Mouse (Mus musculus): ENCODE data around the gene Lrrc75b. TPM values are rescaled to one million over a fixed set of nuclear protein-coding genes. Genes with fewer than 3 reads are reported as not detected.
"Not testable (repeated sequence)": the region's sequence is repeated elsewhere in the genome, so short reads cannot be mapped to it uniquely, and the experiment has no call there.

The Lrrc75b gene
- total RNA-seq, 4 experiments from 2014 or later: 0.19 to 0.37 (median 0.26) TPM

- DNase-seq: no peak
These were observed 28.5 kb downstream of the Lrrc75b start for GRCm38 (mm10) chr10:75531532-75532090.

GRCm38 (mm10) chr10:75530322-75530721 lies 29.8 kb downstream of the Lrrc75b start:
- no peak for DNase-seq

DNA sequence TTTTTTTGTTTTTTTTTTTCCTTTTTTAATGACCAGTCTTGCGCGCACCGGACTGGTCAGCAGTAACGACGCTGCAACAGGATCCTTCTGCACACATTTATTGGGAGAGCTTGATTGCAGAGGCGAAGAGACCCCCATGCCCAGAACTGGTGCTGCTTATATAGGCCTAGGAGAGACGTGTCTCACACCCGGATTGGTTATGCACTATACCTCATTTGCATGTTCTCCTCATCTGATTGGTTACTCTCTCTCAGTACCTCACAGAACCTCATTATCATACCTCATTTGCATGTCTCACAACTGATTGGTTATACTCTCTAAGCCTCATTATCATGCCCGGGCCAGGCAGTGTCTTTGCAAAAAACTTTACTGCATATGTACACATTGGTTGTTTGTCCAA lies 34.7 kb downstream of the Lrrc75b start:
- not testable (repeated sequence) for DNase-seq

GRCm38 (mm10) chr10:75521643-75522042 lies 38.5 kb downstream of the Lrrc75b start:
- DNase-seq: no peak

GRCm38 (mm10) chr10:75520581-75520980 lies 39.5 kb downstream of the Lrrc75b start:
- DNase-seq: no peak

DNA sequence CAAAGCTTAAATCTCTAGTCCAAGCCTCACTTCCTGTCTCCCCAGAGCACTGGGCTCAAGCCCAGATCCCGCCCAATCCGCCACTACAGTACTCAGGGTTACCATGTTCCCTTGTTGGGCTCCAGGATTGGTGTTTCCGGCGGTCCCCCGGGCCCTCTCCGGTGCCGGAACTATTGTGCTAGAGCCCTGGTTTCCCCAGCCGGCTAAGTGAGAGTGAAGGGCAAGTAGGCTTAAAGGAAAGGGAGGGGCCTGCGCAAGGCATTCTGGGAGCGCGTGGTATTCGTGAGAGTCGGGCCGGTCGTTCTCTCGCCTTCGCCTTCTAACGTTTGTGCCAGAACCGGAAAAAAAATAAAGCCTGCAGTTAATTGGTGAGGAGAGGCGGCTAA lies 42.4 kb downstream of the Lrrc75b start, which contains the start of gene Gucd1:
TSS of gene Gucd1 (minus strand) at position 215 of the 386 bp plus-strand sequence.
- DNase-seq: peak; percentile 97

- DNase-seq: peak; percentile 93
These were observed 42.9 kb downstream of the Lrrc75b start, which contains the start of gene Snrpd3 for GRCm38 (mm10) chr10:75517073-75517757. Gene Snrpd3 (plus strand): TSS chr10:75517551.

DNA sequence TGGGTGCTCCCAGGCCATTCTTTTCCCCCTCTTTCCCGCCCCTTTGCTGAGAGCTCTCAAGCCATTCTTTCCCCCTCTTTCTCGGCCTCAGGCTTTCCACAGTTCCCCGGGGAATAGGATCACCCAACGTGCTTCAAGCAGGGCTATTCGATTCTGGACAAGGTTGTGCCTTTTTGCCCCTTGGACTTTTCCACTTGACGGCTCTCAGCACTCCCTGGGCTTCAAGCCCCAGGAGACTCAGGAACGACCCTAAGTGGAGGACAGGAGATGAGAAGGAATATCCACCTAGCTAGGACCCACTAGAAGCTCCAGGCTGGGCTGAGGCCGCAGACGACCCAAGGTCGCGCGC lies 43.4 kb downstream of the Lrrc75b start:
- DNase-seq: no peak

DNA sequence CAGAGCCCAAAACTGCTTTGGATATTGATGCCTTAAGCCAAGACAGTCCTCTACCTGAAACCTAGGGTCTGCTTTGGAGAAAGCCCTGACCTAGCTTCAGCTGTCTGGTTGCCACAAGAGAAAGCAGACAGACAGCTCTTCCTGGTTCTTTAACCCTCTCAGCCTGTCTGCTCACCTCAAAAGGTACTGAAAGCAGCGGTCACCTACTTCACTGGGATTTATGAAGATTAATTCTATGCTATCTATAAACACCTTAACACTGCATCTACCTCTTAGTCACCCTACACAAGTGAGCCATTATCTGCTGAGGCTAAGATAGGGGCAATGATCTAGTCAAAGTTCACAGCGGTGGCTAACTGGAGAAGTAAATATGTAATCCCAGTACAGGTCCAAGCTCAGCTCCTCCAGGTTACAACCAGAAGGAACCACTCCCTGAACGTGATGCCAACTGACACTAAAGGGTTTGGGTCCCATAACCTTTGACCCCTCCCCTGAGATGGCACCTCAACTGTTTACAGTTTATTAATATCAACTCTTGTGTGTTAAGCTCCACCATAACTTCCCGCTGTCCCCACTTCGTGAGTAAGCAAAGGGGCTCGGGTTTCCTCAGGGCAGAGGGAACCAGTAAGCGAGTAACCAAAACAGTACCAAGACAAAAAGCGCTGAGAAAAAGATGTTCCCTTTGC lies 43.9 kb downstream of the Lrrc75b start:
- no peak for DNase-seq

GRCm38 (mm10) chr10:75515216-75516037 lies 44.7 kb downstream of the Lrrc75b start:
- DNase-seq: no peak

- no peak for DNase-seq
These were observed 45.8 kb downstream of the Lrrc75b start for GRCm38 (mm10) chr10:75514361-75514760.

GRCm38 (mm10) chr10:75513306-75514067 lies 46.6 kb downstream of the Lrrc75b start:
- DNase-seq: no peak

GRCm38 (mm10) chr10:75512796-75513195 lies 47.3 kb downstream of the Lrrc75b start:
- DNase-seq: no peak

GRCm38 (mm10) chr10:75511897-75512296 lies 48.2 kb downstream of the Lrrc75b start:
- DNase-seq: no peak

GRCm38 (mm10) chr10:75511060-75511459 lies 49.1 kb downstream of the Lrrc75b start:
- no peak for DNase-seq

- DNase-seq: peak; percentile 65
These were observed 49.7 kb downstream of the Lrrc75b start for GRCm38 (mm10) chr10:75510446-75510845.

- not testable (repeated sequence) for DNase-seq
These were observed 54.2 kb downstream of the Lrrc75b start for GRCm38 (mm10) chr10:75505928-75506327.

GRCm38 (mm10) chr10:75505130-75505495 lies 55.0 kb downstream of the Lrrc75b start:
- no peak for DNase-seq

GRCm38 (mm10) chr10:75504234-75505129 lies 55.6 kb downstream of the Lrrc75b start:
- no peak for DNase-seq

DNA sequence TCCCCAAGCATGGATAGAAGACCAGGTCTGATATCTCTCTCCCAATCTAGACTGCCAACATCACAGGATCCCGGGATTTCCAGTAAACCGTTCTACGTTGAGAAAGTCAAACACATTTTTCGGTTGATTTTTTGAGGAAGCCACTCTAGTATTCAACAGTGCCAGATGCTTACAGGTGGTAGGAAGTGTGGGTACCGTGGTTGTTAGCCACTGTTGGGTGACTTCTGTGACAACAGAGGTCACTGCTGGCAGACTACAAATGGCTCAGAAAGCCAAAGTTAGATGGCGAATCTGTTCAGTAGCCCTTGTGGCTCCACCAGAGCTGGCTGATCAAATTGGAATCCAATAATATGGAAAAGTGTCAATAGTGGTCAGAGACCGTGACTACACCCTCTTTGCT lies 56.4 kb downstream of the Lrrc75b start:
- DNase-seq: no peak

- no peak for DNase-seq
These were observed 58.5 kb downstream of the Lrrc75b start for GRCm38 (mm10) chr10:75501641-75502040.
